Mouse (Mus musculus) heart, postnatal 36 days (tissue): ENCODE results near the gene Eif3c. TPM values are rescaled to one million over a fixed set of nuclear protein-coding genes. Genes with fewer than 3 reads are reported as not detected.

Experiments used
- DNase-seq, 2 experiments: peaks; one replicate each; pipeline ENCODE4 v3.0.0; 2021 to 2022
- intact Hi-C: fragments of 180-260 bp; cut with DNase I; formaldehyde crosslinking; loops from one replicate; pipeline ENCODE4 v1.15.1; 2025
- microRNA-seq, 2 experiments: library from miRNA; unstranded; fragments of <30 nt; microRNA quantifications; one replicate each; pipeline ENCODE4 v1.2.0; 2021; ENCODE audit warnings: borderline number of aligned reads in 2 of 2
- total RNA-seq, 2 experiments: library from RNA; stranded (reverse); gene quantifications; 2 replicates each; pipeline ENCODE4 v1.2.3; 2021

The Eif3c gene
- total RNA-seq, 2 experiments from 2014 or later: 156 to 157 TPM

DNA sequence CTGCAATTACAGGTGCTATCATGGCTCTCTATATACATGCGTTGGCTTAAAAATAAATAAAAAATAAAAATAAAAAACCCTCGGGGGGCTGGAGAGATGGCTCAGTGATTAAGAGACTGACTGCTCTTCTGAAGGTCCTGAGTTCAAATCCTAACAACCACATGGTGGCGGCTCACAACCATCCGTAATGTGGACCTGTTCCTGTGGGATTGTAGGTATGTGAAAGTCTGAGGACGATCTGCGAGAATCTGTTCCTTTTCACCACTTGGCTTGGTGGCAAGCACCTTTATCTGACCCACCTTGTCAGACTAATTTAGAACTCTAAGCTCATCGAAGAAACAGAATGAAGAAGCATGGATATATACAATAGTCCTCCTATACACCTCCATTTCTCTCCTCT, 66.8 kb downstream of the Eif3c start:
- intact Hi-C loops: no loop called here
- no peak for DNase-seq

DNA sequence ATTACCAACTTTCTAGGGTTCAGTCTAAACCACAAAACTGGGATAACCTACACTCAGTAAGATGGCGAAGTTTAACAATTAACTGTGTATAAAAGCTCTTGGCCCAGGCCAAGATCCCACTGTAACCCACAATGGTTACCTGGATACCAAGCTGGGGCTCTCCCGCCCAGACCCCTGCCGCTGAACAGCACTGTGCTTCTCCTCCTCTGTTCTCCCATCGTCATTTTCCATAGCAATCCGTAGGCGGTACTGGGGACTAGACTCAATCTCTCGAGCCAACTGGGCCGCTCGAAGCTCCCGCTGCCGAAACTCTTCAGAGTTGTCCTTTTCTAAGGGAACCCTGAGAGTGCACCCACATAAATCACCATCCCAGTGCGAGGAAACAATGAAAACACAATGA, 68.2 kb downstream of the Eif3c start:
- no peak for DNase-seq
- intact Hi-C loops: no loop called here

DNA sequence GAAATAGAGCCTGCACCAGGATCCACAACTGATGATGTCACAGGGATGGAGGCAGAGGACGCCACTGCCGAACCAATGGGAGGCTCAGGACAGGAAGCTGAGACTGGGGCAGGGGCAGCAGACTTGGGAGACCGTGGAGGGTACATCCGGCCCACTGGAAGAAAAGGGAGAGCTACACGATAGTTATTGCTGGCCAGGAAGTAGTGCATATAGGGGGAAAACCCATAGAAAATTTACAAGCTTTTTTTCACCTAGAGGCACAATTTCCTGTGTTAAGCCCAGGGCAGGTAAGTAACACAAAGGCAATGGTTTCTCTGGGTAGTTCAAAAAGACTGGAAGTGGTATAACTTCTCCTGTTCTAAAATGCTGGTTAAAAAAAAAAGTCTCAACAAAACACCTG, 69.7 kb downstream of the Eif3c start:
- DNase-seq: no peak

More for the DNA sequence above, 69.7 kb downstream of the Eif3c start:
- intact Hi-C loops: no loop called here

Small RNAs within 50 kb of the gene (microRNA-seq; reads per million reads assigned to microRNA genes)
- 0 to 3.6 reads per million in 2 experiments for gene Mir7059

Other genes starting within 250 kb of the Eif3c start
- gene Lat, start 196.8 kb downstream of the Eif3c start, total RNA-seq: under 1 TPM in 1 of 2 experiments, not detected in 1; 0.33 TPM
- gene Spns1, start 189.0 kb downstream of the Eif3c start, total RNA-seq: 10 to 100 TPM; 31.5 to 33.1 TPM
- gene Nfatc2ip, start 169.7 kb downstream of the Eif3c start, total RNA-seq: 1 to 10 TPM; 3.9 to 4.6 TPM
- gene Cd19, start 151.5 kb downstream of the Eif3c start, total RNA-seq: 1 to 10 TPM in 1 of 2 experiments, under 1 TPM in 1; 0.44 to 1.5 TPM
- 1 to 10 TPM; 7.5 to 9.0 TPM for gene Rabep2, start 137.7 kb downstream of the Eif3c start, total RNA-seq
- gene Atp2a1, start 103.3 kb downstream of the Eif3c start, total RNA-seq: 1 to 10 TPM; 1.1 to 1.2 TPM
- 10 to 100 TPM; 40.0 to 42.2 TPM for gene Sh2b1, start 91.0 kb downstream of the Eif3c start, total RNA-seq
- 100 to 1,000 TPM; 287 to 327 TPM for gene Tufm, start 79.0 kb downstream of the Eif3c start, total RNA-seq
- 10 to 100 TPM; 37.1 to 37.9 TPM for gene Atxn2l, start 63.0 kb downstream of the Eif3c start, total RNA-seq
- under 1 TPM; 0.41 to 0.53 TPM for gene Apobr, start 18.5 kb upstream of the Eif3c start, total RNA-seq
- 10 to 100 TPM; 14.8 to 16.3 TPM for gene Cln3, start 19.4 kb upstream of the Eif3c start, total RNA-seq
- gene Il27, start 28.5 kb upstream of the Eif3c start, total RNA-seq: not detected
- 1 to 10 TPM; 7.2 to 9.9 TPM for gene Nupr1, start 64.5 kb upstream of the Eif3c start, total RNA-seq
- 10 to 100 TPM; 21.8 to 25.2 TPM for gene Sgf29, start 82.9 kb upstream of the Eif3c start, total RNA-seq
- 10 to 100 TPM; 30.3 to 43.0 TPM for gene Sult1a1, start 110.0 kb upstream of the Eif3c start, total RNA-seq
- 10 to 100 TPM; 47.0 to 60.8 TPM for gene Bola2, start 129.0 kb upstream of the Eif3c start, total RNA-seq
- 1 to 10 TPM; 4.4 to 5.9 TPM for gene Slx1b, start 129.4 kb upstream of the Eif3c start, total RNA-seq
- gene Coro1a, start 141.4 kb upstream of the Eif3c start, total RNA-seq: 1 to 10 TPM; 7.8 to 9.9 TPM
- gene Mapk3, start 193.2 kb upstream of the Eif3c start, total RNA-seq: 10 to 100 TPM; 61.0 to 62.2 TPM
- gene Gdpd3, start 199.9 kb upstream of the Eif3c start, total RNA-seq: 1 to 10 TPM; 1.6 TPM
- gene Ypel3, start 210.5 kb upstream of the Eif3c start, total RNA-seq: 100 to 1,000 TPM in 1 of 2 experiments, 10 to 100 TPM in 1; 91.4 to 110 TPM
- under 1 TPM; 0.24 to 0.44 TPM for gene Tbx6, start 215.1 kb upstream of the Eif3c start, total RNA-seq
- 10 to 100 TPM; 36.1 to 36.5 TPM for gene Ppp4c, start 226.1 kb upstream of the Eif3c start, total RNA-seq
- 1 to 10 TPM; 8.2 to 9.7 TPM for gene Fam57b, start 231.3 kb upstream of the Eif3c start, total RNA-seq